Mouse (Mus musculus) left cerebral cortex, postnatal 36 days (tissue): ENCODE measurements around the gene Ankrd2. TPM values are rescaled to one million over a fixed set of nuclear protein-coding genes. Genes with fewer than 3 reads are reported as not detected.

Experiments used
- DNase-seq, 2 experiments: peaks; one replicate each; pipeline ENCODE4 v3.0.0; 2021 to 2022; ENCODE audit warnings: low spot score in 2 of 2, mixed read lengths in 1 of 2
- intact Hi-C: fragments of 180-260 bp; cut with DNase I; formaldehyde crosslinking; loops from one replicate; pipeline ENCODE4 v1.15.1; 2025
- total RNA-seq, 2 experiments: library from RNA; stranded (reverse); gene quantifications; 2 replicates each; pipeline ENCODE4 v1.2.3; 2021

Ankrd2 gene
- total RNA-seq, 2 experiments from 2014 or later, result not detected

DNA sequence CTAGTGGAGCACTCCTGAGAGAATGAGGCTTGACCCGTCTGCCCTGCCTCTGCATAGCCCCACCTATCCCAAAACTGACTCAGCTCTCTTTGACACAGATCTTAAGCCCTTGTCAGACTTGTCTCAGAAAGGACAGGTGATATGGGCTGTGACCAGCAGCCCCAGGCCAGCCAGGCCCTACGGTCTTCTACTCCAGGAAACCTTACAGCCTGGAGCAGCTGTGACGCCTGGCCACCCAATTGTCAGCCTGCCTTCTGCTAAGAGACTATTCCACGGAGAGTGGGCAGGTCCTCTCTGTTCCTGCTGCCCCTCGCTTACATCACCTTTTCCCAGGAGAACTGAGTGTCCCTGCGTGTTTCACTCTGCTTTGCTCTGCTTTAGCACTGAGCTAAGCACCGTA lies 24.7 kb upstream of the Ankrd2 start:
- intact Hi-C loops, result no loop called here
- DNase-seq, result no peak

GRCm38 (mm10) chr19:42014231-42014825 lies 21.5 kb upstream of the Ankrd2 start:
- no peak for DNase-seq
- intact Hi-C loops, result no loop called here

DNA sequence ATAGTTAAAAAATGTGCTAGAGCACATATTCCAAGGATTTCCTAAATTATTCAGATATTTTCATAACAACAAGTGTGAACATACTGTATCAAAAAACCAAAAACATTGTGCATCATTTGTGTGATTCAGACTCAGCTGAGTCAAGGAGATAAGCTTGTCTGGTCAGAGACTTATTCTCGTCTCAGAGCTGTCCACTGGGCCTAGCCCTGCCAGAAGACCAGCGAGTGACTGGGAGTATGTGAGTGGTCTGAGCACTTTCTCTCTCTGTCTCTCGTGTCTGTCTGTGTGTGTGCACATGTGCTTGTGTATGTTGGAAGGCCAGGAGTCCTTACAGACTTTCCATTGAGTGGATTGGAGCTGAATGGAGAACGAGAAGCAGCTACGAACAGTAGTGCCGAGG lies 20.8 kb upstream of the Ankrd2 start:
- intact Hi-C loops, result loop anchor here (5.0 kb wide), 1 partner anchor 33 kb away; the partner anchor contains the start of genes Mms19 and Ubtd1
- no peak for DNase-seq

GRCm38 (mm10) chr19:42016251-42016650 lies 19.5 kb upstream of the Ankrd2 start:
- intact Hi-C loops, result loop anchor here (5.0 kb wide), 1 partner anchor 34 kb away; the partner anchor contains the start of genes Mms19 and Ubtd1

GRCm38 (mm10) chr19:42016840-42017239 lies 19.0 kb upstream of the Ankrd2 start:
- intact Hi-C loops, result loop anchor here (5.0 kb wide), 1 partner anchor 35 kb away; the partner anchor contains the start of genes Mms19 and Ubtd1
- peak; percentile 45 to 46 for DNase-seq

More at GRCm38 (mm10) chr19:42016251-42016650, 19.5 kb upstream of the Ankrd2 start:
- no peak for DNase-seq

DNA sequence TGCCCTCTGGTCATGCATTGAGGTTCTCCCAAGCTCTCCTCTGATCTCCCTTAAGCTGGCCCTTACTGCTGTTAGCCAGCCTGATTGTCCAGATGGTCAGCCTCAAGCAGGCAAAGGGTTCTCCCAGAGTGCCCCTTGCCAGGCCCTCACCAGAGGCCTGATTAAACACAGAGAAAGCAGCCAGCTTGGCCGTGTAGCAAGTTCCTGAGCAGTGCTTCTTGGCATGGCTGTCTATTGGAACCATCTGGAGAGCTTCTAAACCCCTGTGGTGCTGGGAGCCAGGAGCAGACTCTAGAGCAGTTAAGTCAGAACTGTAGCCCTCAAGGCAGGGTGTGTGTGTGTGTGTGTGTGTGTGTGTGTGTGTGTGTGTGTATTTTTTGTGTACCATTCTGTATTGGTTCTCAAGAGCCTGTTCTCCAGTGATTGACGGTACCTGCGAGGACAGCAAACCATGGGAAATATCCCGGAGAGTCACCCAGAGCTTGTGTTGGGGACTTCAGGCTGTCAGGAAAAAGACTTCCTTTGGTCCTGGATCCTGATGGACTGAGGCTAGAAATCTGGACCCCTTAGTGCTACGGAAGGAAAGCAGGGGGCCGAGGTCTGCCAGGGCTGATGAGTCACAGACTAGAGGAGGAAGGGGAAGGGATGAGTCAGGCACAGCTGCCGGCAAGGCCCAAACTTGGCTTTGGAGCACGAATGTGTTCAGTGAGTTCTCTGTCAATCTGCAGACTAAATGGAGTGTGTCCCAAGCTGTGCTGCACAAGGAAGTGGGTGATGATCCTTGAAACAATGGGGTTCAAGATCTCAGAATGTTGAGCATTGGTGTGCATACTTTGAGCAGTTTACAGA lies 18.2 kb upstream of the Ankrd2 start:
- peak; percentile 57 for DNase-seq
- intact Hi-C loops, result loop anchor here (5.0 kb wide), 1 partner anchor 35 kb away; the partner anchor contains the start of genes Mms19 and Ubtd1

- DNase-seq, result no peak
- intact Hi-C loops, result loop anchor here (5.0 kb wide), 1 partner anchor 37 kb away; the partner anchor contains the start of genes Mms19 and Ubtd1
These were observed 16.7 kb upstream of the Ankrd2 start for GRCm38 (mm10) chr19:42019011-42019522.

DNA sequence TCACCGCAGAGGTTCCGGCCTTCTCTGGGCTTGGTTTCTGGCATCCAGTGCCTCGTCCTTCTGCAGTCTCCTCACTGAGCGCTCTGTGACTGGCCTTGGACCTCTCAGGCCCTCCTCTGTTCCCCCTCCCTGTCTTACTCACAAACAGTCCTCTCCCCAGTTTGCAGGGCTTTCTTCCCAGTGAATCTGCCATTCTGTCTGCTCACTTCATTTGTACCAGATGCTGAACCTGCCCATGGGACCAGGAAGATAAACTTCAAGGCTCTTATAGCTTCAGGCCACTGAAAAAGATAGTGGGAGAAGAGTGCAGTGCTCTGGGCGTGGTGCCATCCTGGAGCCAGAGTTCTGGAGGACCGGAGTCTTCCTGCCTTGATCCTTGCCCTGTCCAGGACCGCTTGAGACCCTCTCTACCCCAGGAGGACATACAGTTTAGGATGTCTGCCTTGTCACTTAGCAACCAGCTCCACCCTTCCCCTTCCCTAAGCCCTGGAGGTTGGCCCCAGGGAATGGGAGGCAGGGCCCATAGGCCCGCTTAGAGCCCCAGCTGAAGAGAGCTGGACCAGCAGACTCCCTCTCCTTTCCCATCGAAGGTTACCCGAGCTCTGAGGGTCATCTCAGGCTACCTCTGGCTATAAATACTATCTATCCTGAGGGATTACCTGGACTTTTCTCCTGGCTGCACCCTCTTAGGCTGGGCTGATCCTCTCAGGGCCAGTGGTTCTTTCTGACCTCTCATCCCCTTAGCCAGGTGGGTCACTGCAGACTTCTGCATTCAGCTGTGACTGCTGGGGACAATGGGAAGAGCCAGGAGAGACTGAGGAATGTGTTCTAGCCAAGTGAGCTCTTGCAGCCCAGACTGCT lies 13.9 kb upstream of the Ankrd2 start:
- intact Hi-C loops, result no loop called here
- no peak for DNase-seq

GRCm38 (mm10) chr19:42022542-42022848 lies 13.3 kb upstream of the Ankrd2 start:
- intact Hi-C loops, result no loop called here
- no peak for DNase-seq

DNA sequence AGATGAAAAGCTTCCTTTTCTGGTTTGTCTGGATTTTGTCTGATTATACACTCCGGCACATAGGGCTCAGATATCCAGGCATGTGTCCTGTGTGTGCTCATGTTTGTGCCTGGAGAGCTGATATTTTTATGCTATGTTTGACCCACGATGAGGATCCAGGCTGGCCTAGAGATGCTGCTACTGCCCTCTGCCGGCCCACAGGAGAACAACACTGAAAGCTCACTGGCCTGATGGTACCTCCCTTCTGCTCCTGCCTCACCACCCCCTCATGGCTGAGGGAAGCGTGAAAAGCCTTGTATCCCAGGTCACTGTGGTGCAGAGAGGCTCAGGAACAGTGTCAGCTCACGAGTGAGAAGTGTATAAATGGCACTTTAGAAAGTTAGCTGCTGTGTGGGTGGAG lies 9.6 kb upstream of the Ankrd2 start:
- peak; percentile 70 to 74 for DNase-seq
- intact Hi-C loops, result loop anchor here (2.0 to 5.0 kb wide), 2 partner anchors 45 to 74 kb away; partner anchors contain the start of genes Mms19 and Ubtd1

- intact Hi-C loops, result no loop called here
- no peak for DNase-seq
These were observed 4.7 kb upstream of the Ankrd2 start for GRCm38 (mm10) chr19:42031112-42031511.

DNA sequence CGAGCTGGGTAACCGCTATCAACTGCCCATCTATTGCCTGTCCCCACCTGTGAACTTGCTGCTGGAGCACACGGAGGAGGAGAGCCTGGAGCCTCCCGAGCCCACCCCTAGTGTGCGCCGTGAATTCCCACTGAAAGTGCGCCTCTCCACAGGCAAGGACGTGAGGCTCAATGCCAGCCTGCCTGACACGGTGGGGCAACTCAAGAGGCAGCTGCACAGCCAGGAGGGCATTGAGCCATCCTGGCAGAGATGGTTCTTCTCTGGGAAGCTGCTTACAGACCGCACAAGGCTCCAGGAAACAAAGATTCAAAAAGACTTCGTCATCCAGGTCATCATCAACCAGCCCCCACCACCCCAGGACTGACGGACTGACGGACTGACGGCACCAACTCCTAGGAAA lies 2.2 kb upstream of the Ankrd2 start:
- intact Hi-C loops, result no loop called here
- no peak for DNase-seq

- intact Hi-C loops, result no loop called here
- no peak for DNase-seq
These were observed 1.5 kb upstream of the Ankrd2 start for GRCm38 (mm10) chr19:42034146-42034775.

DNA sequence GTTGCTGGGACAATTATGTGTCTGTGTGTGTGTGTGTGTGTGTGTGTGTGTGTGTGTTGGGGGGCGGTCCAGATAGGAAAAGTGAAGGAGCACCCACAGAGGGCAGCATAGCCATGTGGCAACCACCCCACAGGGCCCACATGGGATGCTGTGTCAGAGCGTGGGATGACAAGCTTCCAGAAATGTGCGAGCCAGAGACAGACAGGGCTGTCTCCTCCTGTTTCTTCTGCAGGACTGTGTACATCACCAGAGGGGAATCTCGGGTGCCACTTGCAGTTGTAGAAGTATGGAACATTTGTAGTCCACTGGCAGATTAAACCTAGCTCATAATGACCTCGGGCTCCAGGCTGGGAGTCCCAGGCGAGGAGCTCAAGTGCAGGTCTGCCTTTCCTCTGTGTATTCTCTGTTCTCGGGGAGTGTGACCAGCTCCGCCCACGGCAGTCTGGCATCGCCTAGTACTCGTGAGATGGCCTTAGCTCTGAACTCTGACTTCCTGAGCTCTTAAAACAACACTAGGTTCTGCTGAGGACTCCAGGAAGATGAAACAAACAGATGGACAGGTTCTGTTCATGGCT lies 832 bp upstream of the Ankrd2 start:
- intact Hi-C loops, result loop anchor here (1.0 to 5.0 kb wide), 3 partner anchors 34 to 132 kb away; partner anchors contain the start of gene Marveld1
- no peak for DNase-seq

DNA sequence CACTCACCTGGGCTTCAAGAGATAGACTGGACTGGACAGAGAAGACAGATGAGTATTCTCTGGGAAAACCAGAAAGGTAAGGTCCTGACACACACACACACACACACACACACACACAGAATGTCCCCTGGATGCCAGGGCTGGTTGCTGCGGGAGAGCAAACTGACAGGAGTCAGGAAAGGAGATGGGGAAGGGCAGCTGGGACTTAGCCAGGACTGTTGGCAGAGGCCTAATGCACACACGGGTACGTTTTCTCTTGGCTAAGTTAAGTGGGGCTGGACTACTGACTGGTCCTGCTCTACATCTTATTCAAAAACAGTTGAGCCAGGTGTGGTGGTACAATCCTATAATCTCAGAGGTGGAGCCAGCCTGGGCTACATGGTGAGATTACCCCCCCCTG lies 557 bp downstream of the Ankrd2 start:
- intact Hi-C loops, result loop anchor here (5.0 kb wide), 2 partner anchors 111 to 131 kb away; partner anchors contain the start of gene Marveld1
- no peak for DNase-seq

GRCm38 (mm10) chr19:42037167-42037702 lies 1.4 kb downstream of the Ankrd2 start:
- intact Hi-C loops, result loop anchor here (5.0 kb wide), 2 partner anchors 110 to 130 kb away; partner anchors contain the start of gene Marveld1
- no peak for DNase-seq

GRCm38 (mm10) chr19:42038310-42038709 lies 2.5 kb downstream of the Ankrd2 start:
- no peak for DNase-seq
- intact Hi-C loops, result loop anchor here (5.0 kb wide), 2 partner anchors 109 to 129 kb away; partner anchors contain the start of gene Marveld1

DNA sequence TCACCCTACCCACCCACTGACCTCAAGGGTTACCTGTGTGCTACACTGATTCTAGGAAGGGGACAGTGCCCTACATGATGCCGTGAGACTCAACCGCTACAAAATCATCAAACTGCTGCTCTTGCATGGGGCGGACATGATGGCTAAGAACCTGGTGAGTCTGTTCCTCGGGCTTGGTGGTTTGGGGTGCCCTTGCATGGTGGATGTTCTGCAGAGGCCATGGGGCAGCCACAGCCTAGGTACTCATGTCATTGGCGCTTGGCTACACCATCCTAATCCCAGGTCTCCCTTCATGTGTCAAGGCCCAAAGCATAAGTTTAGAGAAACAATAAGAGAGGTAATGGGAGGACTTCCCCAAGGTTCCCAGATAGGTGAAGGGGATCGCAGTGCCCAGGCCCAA lies 8.2 kb downstream of the Ankrd2 start:
- intact Hi-C loops, result no loop called here
- no peak for DNase-seq
